Mouse (Mus musculus) forelimb bud, embryonic 11.5 days (tissue): ENCODE results near the gene Kcns3.
"Not testable (repeated sequence)": the region's sequence is repeated elsewhere in the genome, so short reads cannot be mapped to it uniquely, and the experiment has no call there.

Source experiments
- DNase-seq: peaks from one replicate; pipeline ENCODE4 v3.0.0-alpha.2; 2012; ENCODE audit warnings: low read depth, low spot score

The Kcns3 gene

GRCm38 (mm10) chr12:11086866-11087265 is 64.0 kb downstream of the Kcns3 start:
- DNase-seq = no peak

- no peak for DNase-seq
Observed at GRCm38 (mm10) chr12:11071079-11071478, 79.8 kb downstream of the Kcns3 start.

GRCm38 (mm10) chr12:11066865-11067264 is 84.0 kb downstream of the Kcns3 start:
- DNase-seq = no peak

DNA sequence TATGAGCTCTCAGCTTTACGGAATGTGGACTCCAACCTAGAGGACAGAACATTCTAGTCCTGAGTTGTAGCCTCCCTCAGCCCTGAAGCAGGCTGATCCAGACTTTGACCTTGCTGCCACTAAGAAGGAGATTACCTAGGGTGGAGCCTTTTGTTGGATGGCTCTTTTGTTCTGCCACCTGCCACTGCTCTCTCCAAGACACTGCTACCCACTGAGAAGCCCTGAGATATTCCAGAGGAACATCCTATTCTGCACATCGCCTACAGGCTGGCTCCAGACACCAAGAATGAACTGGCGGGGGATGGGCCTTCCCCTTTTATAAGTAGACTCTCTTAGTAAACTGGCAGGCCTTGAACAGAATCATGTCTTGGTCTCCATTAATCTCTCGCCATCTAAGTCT is 98.2 kb downstream of the Kcns3 start:
- DNase-seq = not testable (repeated sequence)

DNA sequence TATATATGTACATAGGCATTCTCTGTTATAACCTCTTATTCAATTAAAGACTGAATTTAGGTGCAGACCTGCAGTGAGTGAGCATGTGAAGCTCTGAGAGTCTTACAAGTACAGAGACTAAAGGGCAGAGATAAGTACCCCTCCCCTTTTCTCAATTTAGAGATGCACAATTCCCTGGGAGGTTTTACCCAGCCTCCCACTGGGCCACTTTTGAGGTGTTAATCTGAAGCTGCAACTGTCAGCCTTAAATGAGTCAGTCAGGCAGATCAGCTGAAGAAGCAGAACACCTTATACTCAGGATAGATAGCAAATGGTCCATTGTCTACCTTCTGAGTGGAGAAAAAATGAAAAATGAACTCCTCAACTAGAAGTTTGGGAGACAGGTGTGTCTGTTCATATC is 109.0 kb downstream of the Kcns3 start:
- no peak for DNase-seq
